Mouse (Mus musculus): Measurements from ENCODE around the gene Pink1. TPM values are rescaled to one million over a fixed set of nuclear protein-coding genes. Genes with fewer than 3 reads are reported as not detected.

Pink1 gene
- total and polyA plus RNA-seq, 3 experiments = 15.0 to 30.1 (median 19.4) TPM

DNA sequence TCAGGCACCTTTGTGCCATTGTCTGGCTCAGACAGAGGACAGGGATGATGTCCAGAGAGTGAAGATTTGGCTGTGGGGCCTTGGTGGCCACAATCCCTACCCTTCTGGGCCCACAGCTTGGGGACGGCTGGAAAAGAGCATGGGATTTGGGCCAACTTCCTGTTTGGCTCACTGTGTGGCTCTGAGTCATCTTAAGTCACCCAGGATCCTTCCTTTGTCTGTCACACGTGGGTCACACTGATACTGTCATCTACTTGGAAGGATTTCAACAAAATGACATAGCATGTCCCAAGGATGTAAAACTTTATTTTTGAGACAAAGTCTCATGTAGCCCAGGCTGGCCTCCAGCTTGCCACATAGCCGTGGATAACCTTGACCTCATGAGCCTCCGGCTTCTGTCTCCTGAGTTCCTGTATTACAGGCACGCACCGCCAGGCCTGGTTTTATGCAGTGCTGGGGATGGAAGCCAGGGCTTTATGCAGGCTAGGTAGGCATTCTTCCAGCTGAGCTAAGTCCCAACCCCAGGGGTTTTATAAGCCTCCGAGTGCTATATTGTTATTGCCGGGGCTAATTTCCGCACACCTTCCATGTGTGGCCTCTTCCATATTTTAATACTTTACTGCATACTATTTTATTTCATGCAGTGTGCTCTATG lies 18.9 kb upstream of the Pink1 start:
- Histone ChIP-seq H3K36me3 (replicated peaks) (no peaks in the 10 kb centered on the region), H3K9me3 (replicated peaks) (no peaks in the 10 kb centered on the region), H3K4me1 (ENCODE audit: insufficient read depth, low read depth, low read length) (no peaks in the 10 kb centered on the region), H3K4me3 (ENCODE audit: low read depth, low read length) (no peak overlapping the region), H3K27me3 (ENCODE audit: insufficient read depth, low read length) (peaks cover 14% of the 10 kb centered on the region)
- no peak for ATAC-seq (ENCODE audit: extremely low read depth, insufficient number of reproducible peaks, low FRiP score, poor library complexity, severe bottlenecking)
- TF ChIP-seq CTCF (IDR thresholded peaks at IDR 0.05; ENCODE audit: low read depth, low read length) = no peak
- TF ChIP-seq GATA1 (IDR thresholded peaks at IDR 0.05; ENCODE audit: borderline replicate concordance, low read length) = no peak
- no peak for TF ChIP-seq TAL1 (conservative IDR thresholded peaks at IDR 0.05; ENCODE audit: low read depth, low read length)
- no peak for TF ChIP-seq GATA2 (IDR thresholded peaks at IDR 0.05; ENCODE audit: borderline replicate concordance, low read depth, low read length)
- TF ChIP-seq POLR2AphosphoS5 (IDR thresholded peaks at IDR 0.05; ENCODE audit: insufficient replicate concordance, low read depth, low read length) = no peak
- no peak for DNase-seq (ENCODE audit: low spot score)

DNA sequence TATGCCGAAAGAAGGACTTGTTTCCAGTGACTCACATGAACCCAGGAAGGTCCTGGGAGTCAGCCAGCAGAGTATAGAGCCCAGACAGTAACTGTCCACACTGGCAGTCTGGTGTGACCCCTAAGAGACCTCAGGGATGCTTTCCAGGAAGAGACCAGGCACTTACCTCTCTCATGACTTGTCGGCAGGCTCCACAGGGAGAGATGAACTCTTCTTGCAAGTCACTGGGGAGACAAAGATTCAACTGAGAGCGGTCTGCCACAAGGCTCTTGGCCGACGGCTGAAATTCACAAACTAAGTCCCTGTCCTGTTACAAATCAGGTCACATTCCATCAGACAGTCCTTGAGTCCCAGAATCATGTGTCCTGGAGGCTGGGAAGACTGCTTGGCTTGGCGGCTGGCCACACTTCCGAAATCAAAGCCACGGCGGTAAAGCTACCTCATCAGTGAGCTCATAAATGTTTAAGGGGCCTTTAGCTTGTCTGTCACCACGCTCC lies 17.3 kb upstream of the Pink1 start:
- Histone ChIP-seq H3K4me3 (ENCODE audit: low read depth, low read length) (no peak overlapping the region), H3K36me3 (replicated peaks) (no peaks in the 10 kb centered on the region), H3K9me3 (replicated peaks) (no peaks in the 10 kb centered on the region), H3K4me1 (ENCODE audit: insufficient read depth, low read depth, low read length) (no peaks in the 10 kb centered on the region), H3K27me3 (ENCODE audit: insufficient read depth, low read length) (peaks cover 16% of the 10 kb centered on the region)
- TF ChIP-seq GATA2 (IDR thresholded peaks at IDR 0.05; ENCODE audit: borderline replicate concordance, low read depth, low read length) (no peak), CTCF (IDR thresholded peaks at IDR 0.05; ENCODE audit: low read depth, low read length) (no peak), GATA1 (IDR thresholded peaks at IDR 0.05; ENCODE audit: borderline replicate concordance, low read length) (no peak), TAL1 (conservative IDR thresholded peaks at IDR 0.05; ENCODE audit: low read depth, low read length) (no peak), POLR2AphosphoS5 (IDR thresholded peaks at IDR 0.05; ENCODE audit: insufficient replicate concordance, low read depth, low read length) (no peak)
- DNase-seq (ENCODE audit: low spot score) (no peak), ATAC-seq (ENCODE audit: extremely low read depth, insufficient number of reproducible peaks, low FRiP score, poor library complexity, severe bottlenecking) (no peak)

DNA sequence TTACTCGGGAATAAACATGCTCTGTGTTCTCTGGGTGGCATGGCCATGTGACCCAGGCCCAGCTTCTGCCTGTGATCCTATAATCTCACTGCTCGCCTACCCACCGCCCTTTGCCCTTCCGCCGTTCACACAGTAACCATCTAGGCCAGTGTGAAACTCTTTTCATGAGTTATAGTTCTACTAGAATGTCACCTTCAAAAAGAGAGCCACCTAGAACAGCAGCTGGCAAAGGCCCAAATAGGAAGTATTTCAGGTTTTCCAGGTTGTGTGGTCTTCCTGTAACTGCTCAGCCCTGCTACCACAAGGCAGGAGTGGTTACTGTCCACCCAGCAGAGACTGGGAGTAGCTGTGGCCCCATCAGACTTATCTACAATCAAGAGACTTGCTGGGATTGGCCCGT lies 16.7 kb upstream of the Pink1 start:
- no peaks in the 10 kb centered on the region for H3K4me1 ChIP-seq (ENCODE audit: insufficient read depth, low read depth, low read length)
- H3K4me3 ChIP-seq (ENCODE audit: low read depth, low read length) = no peak overlapping the region
- DNase-seq (ENCODE audit: low spot score) = no peak
- peaks cover 16% of the 10 kb centered on the region for H3K27me3 ChIP-seq (ENCODE audit: insufficient read depth, low read length)
- H3K36me3 ChIP-seq (replicated peaks) = no peaks in the 10 kb centered on the region
- ATAC-seq (ENCODE audit: extremely low read depth, insufficient number of reproducible peaks, low FRiP score, poor library complexity, severe bottlenecking) = no peak
- H3K9me3 ChIP-seq (replicated peaks) = no peaks in the 10 kb centered on the region
- TF ChIP-seq CTCF (IDR thresholded peaks at IDR 0.05; ENCODE audit: low read depth, low read length) = no peak
- no peak for TF ChIP-seq GATA1 (IDR thresholded peaks at IDR 0.05; ENCODE audit: borderline replicate concordance, low read length)
- TF ChIP-seq TAL1 (conservative IDR thresholded peaks at IDR 0.05; ENCODE audit: low read depth, low read length) = no peak
- TF ChIP-seq GATA2 (IDR thresholded peaks at IDR 0.05; ENCODE audit: borderline replicate concordance, low read depth, low read length) = no peak
- no peak for TF ChIP-seq POLR2AphosphoS5 (IDR thresholded peaks at IDR 0.05; ENCODE audit: insufficient replicate concordance, low read depth, low read length)

DNA sequence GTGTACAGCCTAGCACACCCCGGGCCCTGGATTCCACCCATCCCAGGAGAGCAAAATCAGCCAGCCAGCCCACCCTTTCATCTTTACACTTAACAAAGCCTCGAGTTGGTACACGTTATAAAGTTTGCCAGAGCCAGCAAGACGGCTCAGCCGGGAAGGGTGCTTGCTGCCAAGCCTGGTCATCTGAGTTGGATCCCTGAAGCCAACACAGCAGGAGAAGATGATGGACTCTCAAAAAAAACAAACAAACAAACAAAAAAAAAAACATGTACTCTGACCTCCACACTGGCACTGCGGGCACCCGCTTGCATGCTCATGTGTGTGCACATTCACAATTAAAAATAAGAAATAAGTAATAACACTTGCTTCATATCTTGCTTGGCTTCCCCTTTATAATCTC lies 15.9 kb upstream of the Pink1 start:
- Histone ChIP-seq H3K9me3 (replicated peaks) (no peaks in the 10 kb centered on the region), H3K4me1 (ENCODE audit: insufficient read depth, low read depth, low read length) (no peaks in the 10 kb centered on the region), H3K4me3 (ENCODE audit: low read depth, low read length) (no peak overlapping the region), H3K27me3 (ENCODE audit: insufficient read depth, low read length) (peaks cover 16% of the 10 kb centered on the region), H3K36me3 (replicated peaks) (no peaks in the 10 kb centered on the region)
- TF ChIP-seq TAL1 (conservative IDR thresholded peaks at IDR 0.05; ENCODE audit: low read depth, low read length) (no peak), GATA1 (IDR thresholded peaks at IDR 0.05; ENCODE audit: borderline replicate concordance, low read length) (no peak), CTCF (IDR thresholded peaks at IDR 0.05; ENCODE audit: low read depth, low read length) (no peak), POLR2AphosphoS5 (IDR thresholded peaks at IDR 0.05; ENCODE audit: insufficient replicate concordance, low read depth, low read length) (no peak), GATA2 (IDR thresholded peaks at IDR 0.05; ENCODE audit: borderline replicate concordance, low read depth, low read length) (no peak)
- DNase-seq (ENCODE audit: low spot score) = no peak
- no peak for ATAC-seq (ENCODE audit: extremely low read depth, insufficient number of reproducible peaks, low FRiP score, poor library complexity, severe bottlenecking)

DNA sequence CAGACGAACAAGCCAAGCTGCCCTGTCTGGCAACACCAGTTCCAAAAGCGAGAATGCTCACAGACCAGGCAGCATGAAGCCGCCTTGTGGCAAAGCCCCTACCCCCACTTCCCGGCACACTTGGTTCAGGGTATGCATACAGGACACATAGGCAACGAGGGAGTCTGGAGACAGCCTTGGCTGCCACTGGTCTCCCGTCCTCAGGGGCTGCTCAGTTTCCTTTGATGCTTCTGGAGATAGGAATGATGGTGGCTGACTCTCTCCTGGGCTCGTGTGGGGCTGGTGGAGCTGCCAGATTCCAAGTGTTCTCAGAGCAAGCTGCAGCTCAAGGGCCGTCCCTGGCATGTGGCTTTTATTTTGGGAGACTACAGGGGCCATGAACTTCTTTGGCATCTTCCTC lies 15.3 kb upstream of the Pink1 start:
- no peaks in the 10 kb centered on the region for H3K9me3 ChIP-seq (replicated peaks)

DNA sequence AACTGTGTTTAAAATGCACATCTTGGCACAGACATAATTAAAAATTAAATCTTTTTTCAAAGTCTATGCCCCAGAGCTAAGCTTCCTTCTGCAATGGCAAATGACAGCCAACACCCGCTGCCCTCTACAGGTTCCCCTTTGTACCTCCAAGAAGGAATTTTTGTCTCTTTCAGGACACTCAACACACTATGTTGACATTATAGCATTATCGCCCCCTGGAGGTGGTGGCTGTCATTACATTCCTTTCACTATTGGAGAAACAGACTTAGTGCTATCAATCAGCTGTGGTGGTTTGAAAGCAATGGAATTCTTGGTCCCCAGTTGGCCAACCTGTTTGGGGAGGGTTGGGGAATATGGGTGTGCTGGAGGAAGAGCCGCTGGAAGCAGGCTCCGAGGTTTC lies 13.9 kb upstream of the Pink1 start:
- no peak overlapping the region for H3K4me3 ChIP-seq (ENCODE audit: low read depth, low read length)
- ATAC-seq (ENCODE audit: extremely low read depth, insufficient number of reproducible peaks, low FRiP score, poor library complexity, severe bottlenecking) (no peak), DNase-seq (ENCODE audit: low spot score) (no peak)
- no peaks in the 10 kb centered on the region for H3K9me3 ChIP-seq (replicated peaks)
- H3K36me3 ChIP-seq (replicated peaks) = no peaks in the 10 kb centered on the region
- H3K27me3 ChIP-seq (ENCODE audit: insufficient read depth, low read length) = peaks cover 16% of the 10 kb centered on the region
- no peaks in the 10 kb centered on the region for H3K4me1 ChIP-seq (ENCODE audit: insufficient read depth, low read depth, low read length)
- TF ChIP-seq TAL1 (conservative IDR thresholded peaks at IDR 0.05; ENCODE audit: low read depth, low read length) (no peak), CTCF (IDR thresholded peaks at IDR 0.05; ENCODE audit: low read depth, low read length) (0 out of 2 replicates have a peak, but pooled peaks have one; percentile 33)

More for the DNA sequence above, 15.3 kb upstream of the Pink1 start:
- no peak for TF ChIP-seq TAL1 (conservative IDR thresholded peaks at IDR 0.05; ENCODE audit: low read depth, low read length)
- no peak for TF ChIP-seq POLR2AphosphoS5 (IDR thresholded peaks at IDR 0.05; ENCODE audit: insufficient replicate concordance, low read depth, low read length)
- TF ChIP-seq GATA1 (IDR thresholded peaks at IDR 0.05; ENCODE audit: borderline replicate concordance, low read length) = no peak
- TF ChIP-seq CTCF (IDR thresholded peaks at IDR 0.05; ENCODE audit: low read depth, low read length) = no peak
- TF ChIP-seq GATA2 (IDR thresholded peaks at IDR 0.05; ENCODE audit: borderline replicate concordance, low read depth, low read length) = no peak
- H3K4me3 ChIP-seq (ENCODE audit: low read depth, low read length) = no peak overlapping the region
- ATAC-seq (ENCODE audit: extremely low read depth, insufficient number of reproducible peaks, low FRiP score, poor library complexity, severe bottlenecking) = no peak
- no peaks in the 10 kb centered on the region for H3K36me3 ChIP-seq (replicated peaks)
- peaks cover 16% of the 10 kb centered on the region for H3K27me3 ChIP-seq (ENCODE audit: insufficient read depth, low read length)
- H3K4me1 ChIP-seq (ENCODE audit: insufficient read depth, low read depth, low read length) = no peaks in the 10 kb centered on the region
- DNase-seq (ENCODE audit: low spot score) = no peak

Measured in G1E (cell line).